Mouse (Mus musculus) liver, postnatal 0 days (tissue): Measurements from ENCODE around the gene Fndc5. TPM values are rescaled to one million over a fixed set of nuclear protein-coding genes. Genes with fewer than 3 reads are reported as not detected.
A peak's percentile ranks its signal among the peaks of the same experiment; 100 is the strongest.

Experiments used
- ATAC-seq: fragments of 200-750 bp; cut with Nextera tagmentation; 2 replicates; pipeline ENCODE4 v1.8.0; 2017; ENCODE audit warnings: mild to moderate bottlenecking, moderate library complexity
- DNase-seq: peaks from one replicate; pipeline ENCODE4 v3.0.0-alpha.2; 2016
- H3K27ac ChIP-seq: fragments of 300-500 bp; sonication (generic); 2 replicates; pipeline ENCODE4 v1.5.1; 2014; ENCODE audit warnings: antibody characterized with exemption, moderate library complexity, mild to moderate bottlenecking, low read depth
- H3K27me3 ChIP-seq: fragments of 300-500 bp; sonication (generic); 2 replicates; pipeline ENCODE4 v1.6.1; 2014; ENCODE audit warnings: low read length, control low read depth, mixed read lengths; ENCODE audit not compliant: insufficient read depth
- H3K36me3 ChIP-seq: fragments of 300-500 bp; sonication (generic); replicated peaks from 2 replicates; pipeline ENCODE4 v1.6.1; 2014; ENCODE audit warnings: mild to moderate bottlenecking, control low read depth, low read length, moderate library complexity, mixed read lengths; ENCODE audit not compliant: insufficient read depth
- H3K4me1 ChIP-seq: fragments of 300-500 bp; sonication (generic); 2 replicates; pipeline ENCODE4 v1.6.1; 2014; ENCODE audit warnings: antibody characterized with exemption, mild to moderate bottlenecking, control low read depth; ENCODE audit not compliant: insufficient read depth
- H3K4me2 ChIP-seq: fragments of 300-500 bp; sonication (generic); 2 replicates; pipeline ENCODE4 v1.6.1; 2014; ENCODE audit warnings: low read depth, mild to moderate bottlenecking, low read length, moderate library complexity, mixed read lengths
- H3K4me3 ChIP-seq: fragments of 300-500 bp; sonication (generic); 2 replicates; pipeline ENCODE4 v1.5.1; 2014; ENCODE audit warnings: low read depth, low read length
- H3K9ac ChIP-seq: fragments of 300-500 bp; sonication (generic); replicated peaks from 2 replicates; pipeline ENCODE4 v1.6.1; 2014; ENCODE audit warnings: mild to moderate bottlenecking, moderate library complexity
- H3K9me3 ChIP-seq: fragments of 300-500 bp; sonication (generic); 2 replicates; pipeline ENCODE4 v1.6.1; 2016; ENCODE audit warnings: mild to moderate bottlenecking, control low read depth, low read length, mixed read lengths
- CTCF ChIP-seq: sonication (generic); IDR thresholded peaks from 2 replicates; pipeline ENCODE4 v1.5.1; 2016; ENCODE audit warnings: antibody characterized with exemption, low read depth
- EP300 ChIP-seq: IDR thresholded peaks from 2 replicates; pipeline ENCODE4 v1.6.1; 2016; ENCODE audit warnings: antibody characterized with exemption, low read depth, mild to moderate bottlenecking
- whole genome bisulfite sequencing: fragments of 180-500 bp; shearing (Covaris S2); extraction: QIAGEN DNeasy Blood & Tissue Kit; methylation state at CpG from one replicate; pipeline ENCODE4 v1.1.7; 2014; ENCODE audit not compliant: insufficient replicate concordance; 5-methylcytosine and 5-hydroxymethylcytosine counted together
- polyA plus RNA-seq: library from polyadenylated mRNA; unstranded; fragments of >200 nt; fragmentation: Nextera tagmentation; extraction: Ambion mirVana; gene quantifications from 2 replicates; pipeline ENCODE4 v1.2.1, GENCODE M21; 2015

The Fndc5 gene
- polyA plus RNA-seq, 1 experiment from 2014 or later = 0.32 TPM

DNA sequence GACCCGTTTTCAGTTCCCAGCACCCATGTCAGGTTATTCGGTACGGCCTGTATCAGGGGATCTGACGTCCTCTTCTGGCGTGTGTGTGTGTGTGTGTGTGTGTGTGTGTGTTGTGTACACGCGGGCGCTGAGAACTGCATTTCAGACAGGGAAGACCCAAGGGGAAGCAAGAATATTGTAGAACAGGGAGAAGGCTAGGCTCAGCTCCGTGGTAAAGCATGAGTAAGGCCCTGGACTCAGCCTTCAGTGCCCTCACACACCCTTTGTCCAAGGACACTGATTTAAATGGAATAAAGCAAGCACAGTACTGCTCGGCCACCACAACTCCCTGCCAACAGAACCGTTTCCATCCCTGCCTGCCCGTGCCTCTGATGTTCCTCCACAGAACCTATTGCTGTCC, 53.7 kb downstream of the Fndc5 start:
- DNase-seq (peak; percentile 41), ATAC-seq (no peak)
- Histone ChIP-seq H3K27ac (peak overlapping the region; percentile 87), H3K9ac (peak overlapping the region; percentile 84), H3K4me2 (peak overlapping the region; percentile 93), H3K4me3 (peak overlapping the region; percentile 96), H3K9me3 (no peaks in the 10 kb centered on the region), H3K36me3 (peaks cover 11% of the 10 kb centered on the region; the same call in 1 of the 2 replicates), H3K4me1 (peaks cover 39% of the 10 kb centered on the region), H3K27me3 (no peaks in the 10 kb centered on the region)
- TF ChIP-seq CTCF (no peak), EP300 (no peak)
- 1% methylated on average over 12 of the region's 12 CpGs for WGBS

DNA sequence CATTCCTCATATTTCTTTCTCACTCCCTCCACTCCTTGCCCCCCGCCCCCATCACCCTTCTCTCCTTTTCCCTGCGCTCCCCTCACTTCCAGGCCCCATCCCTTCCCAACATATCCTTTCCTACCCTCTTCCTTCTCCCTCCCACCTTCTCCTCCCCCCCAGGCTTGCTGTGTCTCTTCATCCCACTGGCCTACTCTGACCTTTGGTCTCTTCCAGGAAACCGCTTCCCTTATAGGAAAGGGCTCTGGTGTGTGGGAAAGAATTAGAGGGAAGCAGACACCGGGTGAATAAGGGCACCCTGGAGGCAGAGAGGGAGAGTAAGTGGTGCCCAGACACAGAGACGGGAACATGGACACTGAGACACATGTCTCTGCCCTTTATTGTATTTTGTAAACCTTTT, 54.9 kb downstream of the Fndc5 start:
- TF ChIP-seq CTCF = no peak
- TF ChIP-seq EP300 = 0 out of 2 replicates have a peak, but pooled peaks have one; percentile 9
- no peaks in the 10 kb centered on the region for H3K27me3 ChIP-seq
- no peak overlapping the region for H3K9ac ChIP-seq
- H3K4me3 ChIP-seq = peak overlapping the region; percentile 96; the same call in 1 of the 2 replicates
- peaks cover 22% of the 10 kb centered on the region for H3K36me3 ChIP-seq
- no peaks in the 10 kb centered on the region for H3K9me3 ChIP-seq
- 0 out of 2 replicates have a peak overlapping the region, but pooled peaks have one; percentile 45 for H3K27ac ChIP-seq
- WGBS = 68% methylated on average over 5 of the region's 5 CpGs
- DNase-seq (no peak), ATAC-seq (no peak)
- H3K4me1 ChIP-seq = peaks cover 39% of the 10 kb centered on the region
- peak overlapping the region; percentile 93 for H3K4me2 ChIP-seq

Other genes starting within 250 kb of the Fndc5 start
- gene Azin2, start 174.6 kb upstream of the Fndc5 start, polyA plus RNA-seq = 1.6 and 1.8 TPM in 2 replicates
- 276 and 291 TPM in 2 replicates for gene Ak2, start 145.0 kb upstream of the Fndc5 start, polyA plus RNA-seq
- gene Rnf19b, start 78.7 kb upstream of the Fndc5 start, polyA plus RNA-seq = 5.5 and 6.0 TPM in 2 replicates
- 0.26 TPM in 1 of 2 replicates, not detected in the other for gene Tmem54, start 31.5 kb upstream of the Fndc5 start, polyA plus RNA-seq
- 0.18 and 0.40 TPM in 2 replicates for gene Hpca, start 15.0 kb upstream of the Fndc5 start, polyA plus RNA-seq
- gene S100pbp, start 52.7 kb downstream of the Fndc5 start, polyA plus RNA-seq = 3.5 and 3.6 TPM in 2 replicates
- 23.0 and 25.7 TPM in 2 replicates for gene Yars, start 52.8 kb downstream of the Fndc5 start, polyA plus RNA-seq
- gene C77080, start 124.4 kb downstream of the Fndc5 start, polyA plus RNA-seq = 1.4 and 1.8 TPM in 2 replicates
- 0.15 TPM in 1 of 2 replicates, not detected in the other for gene Sync, start 150.6 kb downstream of the Fndc5 start, polyA plus RNA-seq
- 163 and 167 TPM in 2 replicates for gene Rbbp4, start 198.4 kb downstream of the Fndc5 start, polyA plus RNA-seq
- gene Zbtb8os, start 198.7 kb downstream of the Fndc5 start, polyA plus RNA-seq = 32.2 and 34.2 TPM in 2 replicates
- 1.9 and 2.3 TPM in 2 replicates for gene Zbtb8a, start 241.1 kb downstream of the Fndc5 start, polyA plus RNA-seq